ENCODE assay signal across 8 mouse cellular contexts in genomic region chr17:65784610-65785140, GRCm38 (mm10). TPM values are rescaled to one million over a fixed set of nuclear protein-coding genes. Genes with fewer than 3 reads are reported as not detected.
DNase-seq lines count a peak whose midpoint lies in the region; ATAC-seq and TF ChIP-seq lines count a peak whose summit lies in the region.

No protein-coding gene starts in this region.

- no peaks in the 10 kb centered on the region for H3K36me3 ChIP-seq in forebrain, postnatal 0 days (ENCODE audit: insufficient read depth)
- no peaks in the 10 kb centered on the region; the same call in 1 of the 2 replicates for H3K36me3 ChIP-seq in liver, embryonic 16.5 days (ENCODE audit: control insufficient read depth, insufficient read depth)

- no peak overlapping the region for H3K27ac ChIP-seq in cerebellum, adult 2 months (ENCODE audit: insufficient read depth, low read length)
- no peak overlapping the region for H3K27ac ChIP-seq in forebrain, postnatal 0 days (ENCODE audit: low read depth, low read length)
- peak overlapping the region; percentile 3; the same call in 1 of the 2 replicates for H3K27ac ChIP-seq in liver, embryonic 16.5 days (ENCODE audit: low read length)

- no peak for TF ChIP-seq POLR2A in cerebellum, adult 2 months (IDR thresholded peaks at IDR 0.05; ENCODE audit: borderline replicate concordance, insufficient read depth, low read length)

- TF ChIP-seq CTCF in cerebellum, adult 2 months (IDR thresholded peaks at IDR 0.05; ENCODE audit: borderline replicate concordance, insufficient read depth, low read depth, low read length): no peak
- no peak for TF ChIP-seq CTCF in forebrain, postnatal 0 days (IDR thresholded peaks at IDR 0.05; ENCODE audit: low read depth)

- H3K9ac ChIP-seq in forebrain, postnatal 0 days: no peak overlapping the region; the same call in 1 of the 2 replicates
- H3K9ac ChIP-seq in liver, embryonic 16.5 days (ENCODE audit: low read depth, low read length): no peak overlapping the region

- intact Hi-C loops in left cerebral cortex, postnatal 36 days (cut with DNase I): loop anchor here (5.0 kb wide), 1 partner anchor 172 kb away; the partner anchor contains the start of gene Vapa

- ATAC-seq in forebrain, postnatal 0 days: no peak
- no peak for ATAC-seq in liver, embryonic 16.5 days (ENCODE audit: low read depth)

- 62% methylated on average over 8 of the region's 8 CpGs for WGBS in cerebellum, adult 2 months
- 66% methylated on average over 8 of the region's 8 CpGs for WGBS in forebrain, postnatal 0 days
- 62% methylated on average over 8 of the region's 8 CpGs for whole genome bisulfite sequencing in liver, embryonic 16.5 days (ENCODE audit: insufficient replicate concordance)

- peaks cover 8% of the 10 kb centered on the region; the same call in 1 of the 2 replicates for H3K4me1 ChIP-seq in cerebellum, adult 2 months (ENCODE audit: control insufficient read depth, insufficient read depth, low read length)
- peaks cover 9% of the 10 kb centered on the region for H3K4me1 ChIP-seq in forebrain, postnatal 0 days (ENCODE audit: insufficient read depth)
- H3K4me1 ChIP-seq in liver, embryonic 16.5 days (ENCODE audit: control insufficient read depth, low read depth, low read length): peaks cover 8% of the 10 kb centered on the region

- no peaks in the 10 kb centered on the region for H3K9me3 ChIP-seq in forebrain, postnatal 0 days (ENCODE audit: low read length)
- H3K9me3 ChIP-seq in liver, embryonic 16.5 days (replicated peaks; ENCODE audit: control insufficient read depth, low read length): no peaks in the 10 kb centered on the region

- peak overlapping the region; percentile 55 for H3K4me2 ChIP-seq in forebrain, postnatal 0 days (ENCODE audit: low read depth)
- H3K4me2 ChIP-seq in liver, embryonic 16.5 days (ENCODE audit: low read depth, low read length): peak overlapping the region; percentile 34; the same call in 1 of the 2 replicates

- H3K27me3 ChIP-seq in cerebellum, adult 2 months (ENCODE audit: control insufficient read depth, insufficient read depth, low read length): no peaks in the 10 kb centered on the region
- no peaks in the 10 kb centered on the region for H3K27me3 ChIP-seq in forebrain, postnatal 0 days (ENCODE audit: insufficient read depth, low read length)
- peaks cover 12% of the 10 kb centered on the region for H3K27me3 ChIP-seq in liver, embryonic 16.5 days (ENCODE audit: control insufficient read depth, insufficient read depth, low read depth, low read length)

- DNase-seq in cerebellum, adult 2 months: no peak
- no peak for DNase-seq in cerebellum, adult 8-10 months
- DNase-seq in 416B (ENCODE audit: low read depth): peak; percentile 63
- no peak for DNase-seq in forebrain, postnatal 0 days
- DNase-seq in cerebellum, adult 18-20 months: no peak
- no peak for DNase-seq in layer of hippocampus, adult 9-10 months (ENCODE audit: low spot score)
- DNase-seq in left cerebral cortex, postnatal 36 days (ENCODE audit: low spot score in 2 of 2): no peak

- peak overlapping the region; percentile 46 for H3K4me3 ChIP-seq in cerebellum, adult 2 months (replicated peaks; ENCODE audit: insufficient read depth, low read depth, low read length)
- H3K4me3 ChIP-seq in forebrain, postnatal 0 days (ENCODE audit: low read depth, low read length): peak overlapping the region; percentile 95
- no peak overlapping the region for H3K4me3 ChIP-seq in liver, embryonic 16.5 days (ENCODE audit: low read depth, low read length)

RNA-seq across cellular contexts. Expression of gene Ppp4r1, which starts 2.3 kb away (rescaled TPM):
- 71.5 and 72.9 TPM in 2 replicates for polyA plus RNA-seq in cerebellum, adult 2 months (2012; rRNA removed)
- 51.0 and 59.2 TPM in 2 replicates for total RNA-seq in forebrain, postnatal 0 days (2014; rRNA removed)
- 20.7 and 28.7 TPM in 2 replicates for polyA plus RNA-seq in forebrain, postnatal 0 days (2015; fragmentation: Nextera tagmentation; extraction: Ambion mirVana)
- polyA plus RNA-seq in liver, embryonic 16.5 days (2015; fragmentation: Nextera tagmentation; extraction: Ambion mirVana): 9.0 and 9.4 TPM in 2 replicates
- 10 to 100 TPM; 37.4 to 64.8 TPM for total RNA-seq in left cerebral cortex, postnatal 36 days (2021)

RNA-seq across cellular contexts. Expression of gene Rab31, which starts 12.1 kb away (rescaled TPM):
- 71.4 and 79.7 TPM in 2 replicates for polyA plus RNA-seq in cerebellum, adult 2 months (2012; rRNA removed)
- 92.8 and 110 TPM in 2 replicates for total RNA-seq in forebrain, postnatal 0 days (2014; rRNA removed)
- 74.0 and 79.3 TPM in 2 replicates for polyA plus RNA-seq in forebrain, postnatal 0 days (2015; fragmentation: Nextera tagmentation; extraction: Ambion mirVana)
- 6.0 and 6.9 TPM in 2 replicates for polyA plus RNA-seq in liver, embryonic 16.5 days (2015; fragmentation: Nextera tagmentation; extraction: Ambion mirVana)
- 10 to 100 TPM; 62.7 to 65.7 TPM for total RNA-seq in left cerebral cortex, postnatal 36 days (2021)
